Mouse (Mus musculus) lung, adult 18-20 months (tissue): ENCODE data around the gene Art4.

Source experiments
- DNase-seq, 2 experiments: peaks; one replicate each; pipeline ENCODE4 v3.0.0; 2022; ENCODE audit warnings: mixed read lengths in 2 of 2

Gene Art4

GRCm38 (mm10) chr6:136865360-136865759 lies 7.8 kb upstream of the Art4 start:
- DNase-seq: no peak

DNA sequence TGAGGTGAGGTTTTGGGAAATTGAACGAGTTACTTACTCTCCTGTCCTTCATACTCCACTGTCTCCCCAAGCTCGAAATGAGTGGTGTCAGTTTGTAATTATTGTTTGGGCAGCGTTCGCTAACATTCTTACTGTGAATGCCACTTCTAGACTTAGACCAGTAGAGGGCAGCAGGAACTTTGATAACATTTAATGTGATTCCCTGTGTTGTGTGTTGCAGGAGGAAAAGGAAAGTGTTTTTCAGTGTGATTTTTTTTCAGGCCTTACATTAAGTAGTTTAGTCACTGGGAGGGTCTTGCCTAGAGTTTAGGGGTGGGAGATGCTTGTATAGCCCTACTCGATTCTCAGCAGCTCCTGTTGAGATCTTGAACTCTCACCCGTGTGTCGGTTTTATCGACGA lies 3.5 kb upstream of the Art4 start:
- DNase-seq: peak in 1 of 2 experiments; percentile 20

- no peak for DNase-seq
Measured at GRCm38 (mm10) chr6:136858420-136858819, 887 bp upstream of the Art4 start.

GRCm38 (mm10) chr6:136857873-136858260 lies 334 bp upstream of the Art4 start:
- DNase-seq: peak; percentile 28 to 40

DNA sequence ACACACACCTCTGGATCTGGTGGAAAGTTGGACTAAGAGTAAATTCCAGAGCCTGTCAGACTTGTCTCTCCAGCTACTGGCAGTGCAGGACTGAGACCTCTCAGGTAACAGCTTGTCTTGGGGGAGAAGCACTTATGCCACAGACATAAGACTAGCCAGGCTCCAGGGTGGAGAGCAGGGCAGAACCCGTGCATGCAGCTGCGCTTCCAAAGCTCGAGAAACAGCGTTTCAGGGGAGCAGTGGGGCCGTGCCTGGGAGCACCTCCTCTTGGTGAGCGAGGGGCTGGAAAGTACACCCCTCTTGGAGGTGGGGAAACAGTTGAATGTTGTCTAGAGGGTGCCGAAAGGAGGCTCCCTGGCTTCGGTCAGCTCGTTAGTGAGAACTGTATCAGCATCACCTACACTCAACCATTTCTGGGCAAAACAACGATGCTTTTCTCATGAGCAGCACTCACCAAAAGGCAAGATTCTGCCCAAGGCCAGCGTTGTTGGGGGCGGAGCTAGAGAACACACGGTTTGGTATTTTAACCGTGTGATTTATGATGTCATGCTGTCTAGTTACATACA lies 1.4 kb downstream of the Art4 start:
- peak in 1 of 2 experiments; percentile 36 for DNase-seq

GRCm38 (mm10) chr6:136855183-136855582 lies 2.4 kb downstream of the Art4 start:
- DNase-seq: no peak

DNA sequence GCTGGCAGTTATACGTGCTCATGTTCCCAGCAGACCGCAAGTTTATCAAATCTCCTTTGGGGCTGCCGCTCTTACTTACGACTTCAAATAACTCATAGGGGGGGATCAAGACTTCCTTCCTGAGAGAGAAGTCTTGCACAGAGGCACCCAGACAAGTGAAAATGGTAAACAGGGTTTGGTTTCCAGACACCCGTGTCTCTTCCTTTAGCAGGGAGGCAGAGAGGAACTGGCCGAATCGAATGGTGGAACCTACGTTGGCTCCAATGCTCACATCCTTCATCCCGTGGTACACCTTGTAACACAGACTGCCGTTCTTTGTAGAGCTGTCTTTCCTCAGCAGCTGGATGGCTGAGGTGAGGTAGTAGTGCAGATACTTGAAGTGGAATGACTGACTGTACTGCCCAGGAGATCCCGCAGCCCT lies 3.2 kb downstream of the Art4 start:
- no peak for DNase-seq

- no peak for DNase-seq
Measured at GRCm38 (mm10) chr6:136852762-136853161, 4.8 kb downstream of the Art4 start.

DNA sequence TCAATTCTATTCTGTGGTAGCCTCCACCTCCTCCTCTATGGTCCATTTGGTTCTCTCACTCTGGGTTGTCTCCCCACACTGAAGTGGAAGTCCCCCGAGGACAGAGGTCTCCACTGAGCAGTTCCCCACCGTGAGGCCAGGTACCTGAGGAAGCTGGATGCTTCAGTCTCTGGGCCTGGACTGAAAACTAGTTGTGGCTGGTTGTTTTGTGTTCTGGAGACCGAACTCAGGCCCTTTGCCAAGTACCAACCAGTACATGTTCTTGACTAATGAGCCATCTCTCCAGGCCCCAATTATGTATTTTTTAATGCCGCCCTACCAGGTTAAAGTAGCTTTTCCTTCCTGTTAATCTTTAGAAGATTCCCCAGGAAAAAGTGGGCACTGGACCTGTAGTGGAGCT lies 5.2 kb downstream of the Art4 start:
- DNase-seq: no peak

DNA sequence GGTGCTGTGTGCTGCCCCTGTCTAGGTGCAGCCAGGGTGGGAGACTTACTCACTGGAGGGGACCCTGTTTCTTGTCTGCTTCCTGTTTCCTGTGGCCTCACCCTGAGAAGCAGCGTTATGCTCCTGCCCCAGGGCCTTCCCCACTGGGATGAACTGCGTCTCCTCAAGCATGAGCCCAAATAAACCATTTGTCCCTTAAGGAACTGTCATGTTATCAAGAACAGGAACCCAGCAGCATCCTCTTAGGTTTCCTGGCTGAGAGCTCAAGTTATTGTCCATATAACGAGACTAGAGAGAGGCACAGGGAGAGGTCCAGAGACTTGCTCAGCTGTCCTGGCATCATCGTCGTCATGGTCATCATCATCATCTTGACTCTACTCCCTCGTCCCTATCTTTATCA lies 7.3 kb downstream of the Art4 start:
- DNase-seq: no peak

DNA sequence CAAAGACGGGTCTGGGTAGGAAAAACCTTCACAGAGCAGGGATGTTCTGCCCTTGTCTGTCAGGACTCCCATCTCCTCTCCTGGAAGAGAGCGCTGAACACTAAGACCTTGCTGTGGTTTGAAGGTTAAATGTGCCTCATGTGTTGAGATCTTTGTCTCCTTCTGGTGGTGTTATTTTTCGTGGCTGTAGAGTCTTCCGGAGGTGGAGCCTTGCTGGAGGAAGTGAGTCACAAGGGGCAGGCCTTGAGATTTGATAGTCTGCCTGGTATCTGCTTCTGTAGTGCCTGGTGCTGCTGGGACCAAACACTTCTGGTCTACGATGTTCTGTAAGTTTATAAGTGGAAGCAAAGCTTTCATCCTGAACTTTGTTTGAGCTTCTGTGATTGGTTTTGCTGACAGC lies 8.6 kb downstream of the Art4 start:
- DNase-seq: no peak

- DNase-seq: no peak
Measured at GRCm38 (mm10) chr6:136848399-136848798, 9.1 kb downstream of the Art4 start.

DNA sequence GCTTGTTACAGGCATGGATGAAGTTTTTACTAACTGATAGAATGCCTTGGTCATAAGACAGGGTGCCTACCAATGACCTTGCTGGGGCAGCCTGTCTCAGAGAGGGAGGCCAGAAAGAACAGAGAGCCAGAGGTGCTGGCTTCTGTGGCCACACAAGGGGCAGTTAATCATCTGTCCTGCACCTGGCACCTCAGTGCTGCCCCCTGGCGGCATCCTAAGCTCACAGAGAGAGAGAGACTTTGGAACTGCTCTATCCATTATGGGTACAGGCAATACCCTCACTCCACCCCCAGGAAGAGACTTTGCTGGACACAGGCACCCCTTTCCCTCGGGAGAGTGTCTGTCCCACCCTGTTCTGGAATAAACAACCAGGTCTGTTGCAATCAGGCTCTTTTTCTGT lies 9.7 kb downstream of the Art4 start:
- DNase-seq: peak; percentile 53 to 62

GRCm38 (mm10) chr6:136847267-136847666 lies 10.3 kb downstream of the Art4 start:
- no peak for DNase-seq

DNA sequence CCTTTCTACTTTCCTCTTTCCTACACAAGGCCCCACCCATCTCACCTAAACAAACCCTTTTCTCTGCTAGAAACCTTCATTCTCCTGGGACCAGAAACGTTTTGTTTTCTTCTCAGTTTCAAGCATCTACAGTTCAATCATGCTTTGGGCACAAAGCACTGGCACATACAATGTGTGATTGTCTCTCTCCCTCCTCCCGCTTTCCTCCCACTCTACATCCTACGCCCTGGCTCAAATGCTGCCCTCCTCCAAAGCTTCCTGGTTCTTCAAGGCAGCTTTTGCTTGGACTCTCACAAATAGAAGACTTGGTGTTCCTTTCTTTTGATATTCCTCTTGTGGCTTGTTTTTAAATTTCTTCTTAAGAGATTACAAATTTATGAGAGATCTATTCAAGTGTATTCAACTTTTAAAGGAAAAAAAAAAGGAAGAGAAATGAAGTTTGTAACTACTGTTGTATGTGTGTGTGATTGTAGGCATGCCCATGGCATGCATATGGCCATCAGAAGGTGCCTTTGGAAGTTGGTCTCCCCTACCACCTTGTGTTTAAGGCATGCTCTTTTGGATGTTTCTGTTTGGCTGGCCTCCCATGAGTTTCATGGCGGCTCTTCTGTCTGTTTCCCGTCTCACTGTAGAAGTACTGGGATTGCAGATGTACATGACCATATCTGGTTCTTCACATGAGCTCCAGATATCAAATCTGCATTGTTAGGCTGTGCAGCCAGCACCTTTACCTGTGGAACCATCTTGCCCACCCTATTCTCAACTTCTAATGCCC lies 11.6 kb downstream of the Art4 start:
- no peak for DNase-seq

DNA sequence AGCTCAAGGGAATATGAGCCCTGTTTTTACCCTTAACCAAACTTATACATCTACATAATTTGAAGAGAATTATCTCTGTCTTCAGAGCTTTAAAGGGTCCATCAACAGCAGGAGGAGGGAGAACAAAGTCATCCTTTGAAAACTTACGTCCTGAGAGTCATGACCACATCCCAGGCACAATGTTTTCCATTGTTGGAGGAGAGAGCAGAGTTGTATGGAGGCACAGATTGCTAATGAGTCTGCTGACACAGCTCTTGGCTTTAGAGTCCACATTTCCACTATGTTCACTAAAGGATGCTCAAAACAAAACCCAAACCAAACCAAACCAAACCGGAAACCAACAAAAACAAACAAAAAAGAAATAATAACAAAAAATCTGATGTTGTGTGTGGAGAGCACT lies 12.6 kb downstream of the Art4 start:
- no peak for DNase-seq

- DNase-seq: no peak
Measured at GRCm38 (mm10) chr6:136837323-136837722, 20.2 kb downstream of the Art4 start.

- no peak for DNase-seq
Measured at GRCm38 (mm10) chr6:136835352-136835751, 22.2 kb downstream of the Art4 start, which contains the start of gene Smco3. TSS of gene Smco3 (minus strand) at chr6:136835452.

DNA sequence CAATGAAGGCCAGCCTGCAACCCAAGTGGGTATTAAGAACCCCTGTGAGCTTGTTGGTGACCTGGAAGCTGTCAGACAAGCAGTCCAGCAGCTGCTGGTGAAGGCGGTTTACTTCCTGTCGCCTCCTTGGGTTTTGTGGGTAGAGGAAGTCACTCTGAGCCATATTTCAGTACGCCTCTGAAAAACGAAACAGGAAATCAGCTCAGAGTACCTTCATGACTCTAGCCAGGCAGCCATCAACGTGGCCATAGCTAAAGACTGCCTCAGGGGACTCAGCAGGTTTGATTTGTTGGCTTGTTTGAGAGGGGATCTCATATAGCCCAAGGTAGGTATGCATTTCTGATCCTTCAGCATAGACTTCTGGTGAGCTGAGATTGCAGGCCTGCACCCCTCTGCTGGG lies 25.8 kb downstream of the Art4 start:
- DNase-seq: no peak

DNA sequence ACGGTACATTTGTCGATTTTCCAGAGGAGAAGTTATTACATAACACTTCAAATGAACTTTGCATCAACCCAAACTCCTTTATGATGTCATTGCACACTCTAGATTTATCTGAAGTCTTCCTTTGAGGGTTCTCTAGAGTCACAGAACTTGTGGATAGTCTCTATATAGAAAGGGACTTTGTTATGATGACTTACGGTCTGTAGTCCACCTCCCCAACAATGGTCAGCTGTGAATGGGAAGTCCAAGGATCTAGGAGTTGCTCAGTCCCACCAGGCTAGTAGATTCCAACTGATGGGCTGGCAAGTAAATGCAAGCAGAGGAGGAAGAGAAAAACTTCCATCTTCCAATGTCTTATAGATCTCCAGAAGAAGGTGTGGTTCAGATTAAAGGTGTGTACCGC lies 28.9 kb downstream of the Art4 start:
- DNase-seq: no peak

- DNase-seq: peak; percentile 96 to 97
Measured at GRCm38 (mm10) chr6:136827881-136828561, 29.5 kb downstream of the Art4 start, which contains the start of gene Wbp11. TSS of gene Wbp11 (minus strand) at chr6:136828233.

- DNase-seq: peak in 1 of 2 experiments; percentile 47
Measured at GRCm38 (mm10) chr6:136827516-136827880, 30.0 kb downstream of the Art4 start, which contains the start of gene BC049715. TSS of gene BC049715 (plus strand) at chr6:136827626.

DNA sequence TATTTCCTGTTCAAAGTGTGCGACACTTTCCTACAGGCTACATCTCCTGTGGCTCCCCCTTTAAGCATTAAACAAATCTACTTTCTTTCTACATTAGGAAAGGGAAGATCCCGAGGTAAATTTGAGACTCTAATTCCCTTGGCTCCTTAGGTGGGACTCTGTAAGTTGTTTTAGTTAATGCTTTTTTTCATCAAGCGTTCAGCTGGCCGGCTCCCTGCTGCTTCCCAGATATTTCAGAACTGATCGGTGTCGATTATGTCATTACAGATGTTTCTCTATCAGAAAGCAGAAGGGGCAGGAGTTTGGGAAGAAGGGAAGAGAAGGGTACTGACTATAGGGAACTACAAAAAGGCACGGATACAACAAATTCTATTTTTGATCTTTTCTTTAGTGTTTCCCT lies 30.4 kb downstream of the Art4 start:
- DNase-seq: no peak

- no peak for DNase-seq
Measured at GRCm38 (mm10) chr6:136824987-136825386, 32.5 kb downstream of the Art4 start.
